Mouse (Mus musculus) forebrain, embryonic 10.5 days (tissue): ENCODE results near the gene Inhba. TPM values are rescaled to one million over a fixed set of nuclear protein-coding genes. Genes with fewer than 3 reads are reported as not detected.

Experiments used
- DNase-seq: peaks from one replicate; pipeline ENCODE4 v3.0.0-alpha.2; 2017; ENCODE audit warnings: low spot score; ENCODE audit errors: extremely low spot score
- H3K27ac ChIP-seq: fragments of 300-500 bp; sonication (generic); 2 replicates; pipeline ENCODE4 v1.5.1; 2016; ENCODE audit warnings: mild to moderate bottlenecking
- H3K27me3 ChIP-seq: fragments of 300-500 bp; sonication (generic); 2 replicates; pipeline ENCODE4 v1.6.1; 2016; ENCODE audit warnings: mild to moderate bottlenecking; ENCODE audit not compliant: poor library complexity, severe bottlenecking
- H3K36me3 ChIP-seq: fragments of 300-500 bp; sonication (generic); replicated peaks from 2 replicates; pipeline ENCODE4 v1.6.1; 2016; ENCODE audit warnings: mild to moderate bottlenecking, moderate library complexity
- H3K4me1 ChIP-seq: fragments of 300-500 bp; sonication (generic); 2 replicates; pipeline ENCODE4 v1.6.1; 2016
- H3K4me3 ChIP-seq: fragments of 300-500 bp; sonication (generic); 2 replicates; pipeline ENCODE4 v1.5.1; 2016; ENCODE audit warnings: mild to moderate bottlenecking, moderate library complexity
- H3K9me3 ChIP-seq: fragments of 300-500 bp; sonication (generic); 2 replicates; pipeline ENCODE4 v1.6.1; 2016; ENCODE audit warnings: mild to moderate bottlenecking, moderate library complexity
- WGBS: fragments of 180-500 bp; shearing (Covaris S2); methylation state at CpG from one replicate; pipeline ENCODE4 v1.1.7; 2016; 5-methylcytosine and 5-hydroxymethylcytosine counted together
- polyA plus RNA-seq: library from polyadenylated mRNA; unstranded; fragments of >200 nt; fragmentation: Nextera tagmentation; extraction: Ambion mirVana; gene quantifications from 2 replicates; pipeline ENCODE4 v1.2.1, GENCODE M21; 2016

The Inhba gene
- polyA plus RNA-seq, 1 experiment from 2014 or later, result 0.27 TPM

GRCm38 (mm10) chr13:16014166-16014565, 2.5 kb downstream of the Inhba start:
- Histone ChIP-seq H3K36me3 (no peaks in the 10 kb centered on the region), H3K27me3 (peaks cover 89% of the 10 kb centered on the region), H3K4me1 (peaks cover 38% of the 10 kb centered on the region), H3K27ac (no peak overlapping the region), H3K4me3 (no peak overlapping the region), H3K9me3 (no peaks in the 10 kb centered on the region)
- 67% methylated on average over 3 of the region's 3 CpGs for WGBS
- no peak for DNase-seq

- H3K27me3 ChIP-seq, result peaks cover 78% of the 10 kb centered on the region
- DNase-seq, result no peak
- peak overlapping the region; percentile 53; the same call in 1 of the 2 replicates for H3K4me3 ChIP-seq
Observed at GRCm38 (mm10) chr13:16016506-16016905, 4.9 kb downstream of the Inhba start.

GRCm38 (mm10) chr13:16017338-16017737, 5.7 kb downstream of the Inhba start:
- under 1% methylated on average over 20 of the region's 20 CpGs for WGBS
- H3K36me3 ChIP-seq, result no peaks in the 10 kb centered on the region
- H3K4me1 ChIP-seq, result peaks cover 26% of the 10 kb centered on the region
- no peaks in the 10 kb centered on the region for H3K9me3 ChIP-seq
- no peak overlapping the region for H3K27ac ChIP-seq
- peak overlapping the region; percentile 53 for H3K4me3 ChIP-seq
- DNase-seq, result peak; percentile 22
- peaks cover 76% of the 10 kb centered on the region for H3K27me3 ChIP-seq

More at GRCm38 (mm10) chr13:16016506-16016905, 4.9 kb downstream of the Inhba start:
- no peak overlapping the region for H3K27ac ChIP-seq
- H3K36me3 ChIP-seq, result no peaks in the 10 kb centered on the region
- 10% methylated on average over 2 of the region's 2 CpGs for WGBS
- H3K4me1 ChIP-seq, result peaks cover 34% of the 10 kb centered on the region
- no peaks in the 10 kb centered on the region for H3K9me3 ChIP-seq

GRCm38 (mm10) chr13:16017777-16018176, 6.1 kb downstream of the Inhba start:
- H3K4me1 ChIP-seq, result peaks cover 23% of the 10 kb centered on the region
- peaks cover 71% of the 10 kb centered on the region for H3K27me3 ChIP-seq
- whole genome bisulfite sequencing, result 4% methylated on average over 9 of the region's 9 CpGs
- H3K9me3 ChIP-seq, result no peaks in the 10 kb centered on the region
- no peak overlapping the region for H3K27ac ChIP-seq
- H3K36me3 ChIP-seq, result no peaks in the 10 kb centered on the region
- peak overlapping the region; percentile 53 for H3K4me3 ChIP-seq
- DNase-seq, result no peak

GRCm38 (mm10) chr13:16018807-16019510, 7.3 kb downstream of the Inhba start:
- H3K36me3 ChIP-seq, result no peaks in the 10 kb centered on the region
- peaks cover 31% of the 10 kb centered on the region for H3K4me1 ChIP-seq
- H3K27me3 ChIP-seq, result peaks cover 60% of the 10 kb centered on the region
- WGBS, result 78% methylated on average over 3 of the region's 3 CpGs
- no peak overlapping the region for H3K4me3 ChIP-seq
- DNase-seq, result no peak
- H3K27ac ChIP-seq, result no peak overlapping the region
- H3K9me3 ChIP-seq, result no peaks in the 10 kb centered on the region

GRCm38 (mm10) chr13:16020659-16021058, 9.0 kb downstream of the Inhba start:
- H3K4me3 ChIP-seq, result no peak overlapping the region
- DNase-seq, result peak; percentile 40
- no peaks in the 10 kb centered on the region for H3K9me3 ChIP-seq
- 0% methylated on average over 1 of the region's 1 CpGs for WGBS
- H3K27me3 ChIP-seq, result peaks cover 43% of the 10 kb centered on the region
- H3K4me1 ChIP-seq, result peaks cover 31% of the 10 kb centered on the region
- no peak overlapping the region for H3K27ac ChIP-seq
- no peaks in the 10 kb centered on the region for H3K36me3 ChIP-seq

- Histone ChIP-seq H3K4me1 (peaks cover 26% of the 10 kb centered on the region), H3K4me3 (no peak overlapping the region), H3K27ac (no peak overlapping the region), H3K36me3 (no peaks in the 10 kb centered on the region), H3K27me3 (peaks cover 37% of the 10 kb centered on the region), H3K9me3 (no peaks in the 10 kb centered on the region)
- WGBS, result 71% methylated on average over 6 of the region's 6 CpGs
- no peak for DNase-seq
Observed at GRCm38 (mm10) chr13:16021181-16021580, 9.5 kb downstream of the Inhba start.

GRCm38 (mm10) chr13:16021849-16022248, 10.2 kb downstream of the Inhba start:
- WGBS, result 93% methylated on average over 7 of the region's 7 CpGs
- Histone ChIP-seq H3K4me3 (no peak overlapping the region), H3K4me1 (peaks cover 19% of the 10 kb centered on the region), H3K36me3 (no peaks in the 10 kb centered on the region), H3K27ac (no peak overlapping the region), H3K9me3 (no peaks in the 10 kb centered on the region), H3K27me3 (peaks cover 31% of the 10 kb centered on the region)
- no peak for DNase-seq

GRCm38 (mm10) chr13:16022536-16022935, 10.9 kb downstream of the Inhba start:
- Histone ChIP-seq H3K27me3 (peaks cover 24% of the 10 kb centered on the region), H3K4me1 (peaks cover 12% of the 10 kb centered on the region), H3K27ac (no peak overlapping the region), H3K4me3 (no peak overlapping the region), H3K9me3 (no peaks in the 10 kb centered on the region), H3K36me3 (no peaks in the 10 kb centered on the region)
- DNase-seq, result no peak
- WGBS, result 94% methylated on average over 8 of the region's 8 CpGs

GRCm38 (mm10) chr13:16023070-16024039, 11.7 kb downstream of the Inhba start:
- Histone ChIP-seq H3K36me3 (no peaks in the 10 kb centered on the region), H3K4me1 (peaks cover 8% of the 10 kb centered on the region; the same call in 1 of the 2 replicates), H3K27ac (no peak overlapping the region), H3K4me3 (no peak overlapping the region), H3K9me3 (no peaks in the 10 kb centered on the region), H3K27me3 (peaks cover 16% of the 10 kb centered on the region)
- 65% methylated on average over 13 of the region's 13 CpGs for WGBS
- DNase-seq, result no peak

- no peaks in the 10 kb centered on the region for H3K27me3 ChIP-seq
- 89% methylated on average over 5 of the region's 5 CpGs for WGBS
- no peak for DNase-seq
Observed at GRCm38 (mm10) chr13:16030557-16031057, 19.0 kb downstream of the Inhba start.

GRCm38 (mm10) chr13:16032425-16032824, 20.8 kb downstream of the Inhba start:
- H3K36me3 ChIP-seq, result no peaks in the 10 kb centered on the region
- peaks cover 13% of the 10 kb centered on the region for H3K4me1 ChIP-seq
- no peak overlapping the region for H3K27ac ChIP-seq
- no peak overlapping the region for H3K4me3 ChIP-seq
- H3K27me3 ChIP-seq, result no peaks in the 10 kb centered on the region
- H3K9me3 ChIP-seq, result no peaks in the 10 kb centered on the region
- DNase-seq, result no peak

More at GRCm38 (mm10) chr13:16030557-16031057, 19.0 kb downstream of the Inhba start:
- Histone ChIP-seq H3K9me3 (no peaks in the 10 kb centered on the region), H3K27ac (no peak overlapping the region), H3K4me3 (no peak overlapping the region), H3K36me3 (no peaks in the 10 kb centered on the region), H3K4me1 (peaks cover 13% of the 10 kb centered on the region)
